Mouse (Mus musculus) regulatory T cell (primary cell): ENCODE data around the gene Orai1.

Experiments used
- in situ Hi-C: fragments of 300-600 bp; cut with MboI, MseI; formaldehyde crosslinking; loops from one replicate; pipeline ENCODE4 v1.15.1; 2025; ENCODE audit warnings: high pct_unique_total_duplicates

The Orai1 gene

DNA sequence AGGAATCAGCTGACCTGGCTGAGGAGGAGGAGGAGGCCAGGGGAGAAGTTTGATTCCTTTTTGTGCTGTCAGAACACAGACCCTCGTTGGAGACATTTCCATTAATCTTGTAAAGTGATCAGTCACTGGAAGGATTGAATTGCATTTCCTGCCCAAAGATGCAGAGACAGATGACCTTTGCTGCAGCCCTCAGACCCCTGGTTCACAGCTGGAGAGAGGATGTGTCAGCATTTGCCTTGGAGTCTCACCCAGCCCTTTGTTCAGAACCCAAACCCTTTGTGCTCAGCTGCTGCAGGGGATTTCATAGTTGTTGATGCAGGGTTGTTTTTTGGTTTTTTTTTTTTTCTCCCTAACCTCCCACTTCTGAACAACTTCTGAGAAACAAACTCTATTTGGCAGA lies 20.0 kb upstream of the Orai1 start:
- in situ Hi-C loops: no loop called here

DNA sequence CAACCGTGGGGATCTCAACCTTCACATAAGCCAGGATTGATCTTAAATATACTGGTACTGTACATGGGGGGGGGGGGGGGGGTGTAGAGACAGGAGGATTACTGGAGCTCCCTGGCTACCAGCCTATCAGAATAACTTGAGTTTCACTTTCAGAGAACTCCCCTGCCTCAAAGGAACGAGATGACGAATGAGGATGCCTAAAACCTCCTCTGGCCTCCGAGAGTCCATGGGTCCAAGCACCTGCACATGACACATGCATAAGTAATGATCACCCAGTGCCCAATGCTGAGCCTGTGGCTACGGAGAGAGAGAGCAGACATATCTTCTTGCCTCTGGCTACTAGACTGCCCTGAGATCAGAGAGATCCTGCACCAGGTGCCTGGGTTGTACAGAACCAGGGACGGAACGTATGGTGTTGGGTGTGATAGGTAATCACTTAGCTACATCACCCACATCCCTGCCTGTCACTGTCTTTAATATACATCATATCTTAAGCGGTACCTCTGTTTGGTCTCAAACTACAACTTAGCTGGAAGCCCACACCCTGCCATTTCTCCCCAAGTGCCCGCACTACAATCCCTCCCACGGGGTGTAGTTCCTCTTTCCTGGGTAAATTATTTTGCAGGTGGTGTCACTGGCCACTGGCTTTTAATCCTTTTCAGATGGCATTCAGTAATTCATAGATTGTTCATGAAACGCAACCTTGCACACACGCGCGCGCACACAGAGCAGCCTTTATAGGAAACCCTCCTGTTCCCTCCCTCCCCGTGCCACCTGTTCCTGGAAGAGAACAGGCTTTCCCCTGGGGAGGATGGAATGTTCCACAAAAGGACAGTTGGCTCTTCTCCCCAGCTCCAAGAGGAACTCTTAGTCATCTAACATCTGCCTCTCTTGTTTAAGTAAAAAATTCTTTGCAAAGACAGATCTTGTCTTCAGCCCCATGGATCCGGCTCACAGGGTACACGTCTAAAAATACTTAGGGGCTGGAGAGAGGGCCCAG lies 17.4 kb upstream of the Orai1 start:
- in situ Hi-C loops: no loop called here

DNA sequence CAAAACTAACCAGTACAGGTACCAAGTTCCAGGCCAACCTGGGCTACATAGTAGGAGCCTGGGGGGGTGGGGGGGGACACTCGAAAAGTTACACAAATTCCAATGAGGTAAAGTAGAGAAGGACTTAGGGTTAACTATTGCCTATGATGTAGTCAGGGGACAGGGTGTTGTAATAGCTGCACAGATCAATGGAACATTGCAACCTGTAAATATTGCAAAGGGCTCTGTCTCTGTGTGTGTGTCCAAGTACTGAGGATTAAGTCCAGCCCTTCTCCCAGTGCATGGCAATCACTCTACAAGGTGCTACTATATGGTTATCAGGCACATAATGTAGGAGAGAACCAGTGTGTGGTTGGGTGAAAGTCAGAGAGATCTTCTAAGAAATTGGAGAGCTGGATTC lies 14.0 kb upstream of the Orai1 start:
- in situ Hi-C loops: no loop called here

DNA sequence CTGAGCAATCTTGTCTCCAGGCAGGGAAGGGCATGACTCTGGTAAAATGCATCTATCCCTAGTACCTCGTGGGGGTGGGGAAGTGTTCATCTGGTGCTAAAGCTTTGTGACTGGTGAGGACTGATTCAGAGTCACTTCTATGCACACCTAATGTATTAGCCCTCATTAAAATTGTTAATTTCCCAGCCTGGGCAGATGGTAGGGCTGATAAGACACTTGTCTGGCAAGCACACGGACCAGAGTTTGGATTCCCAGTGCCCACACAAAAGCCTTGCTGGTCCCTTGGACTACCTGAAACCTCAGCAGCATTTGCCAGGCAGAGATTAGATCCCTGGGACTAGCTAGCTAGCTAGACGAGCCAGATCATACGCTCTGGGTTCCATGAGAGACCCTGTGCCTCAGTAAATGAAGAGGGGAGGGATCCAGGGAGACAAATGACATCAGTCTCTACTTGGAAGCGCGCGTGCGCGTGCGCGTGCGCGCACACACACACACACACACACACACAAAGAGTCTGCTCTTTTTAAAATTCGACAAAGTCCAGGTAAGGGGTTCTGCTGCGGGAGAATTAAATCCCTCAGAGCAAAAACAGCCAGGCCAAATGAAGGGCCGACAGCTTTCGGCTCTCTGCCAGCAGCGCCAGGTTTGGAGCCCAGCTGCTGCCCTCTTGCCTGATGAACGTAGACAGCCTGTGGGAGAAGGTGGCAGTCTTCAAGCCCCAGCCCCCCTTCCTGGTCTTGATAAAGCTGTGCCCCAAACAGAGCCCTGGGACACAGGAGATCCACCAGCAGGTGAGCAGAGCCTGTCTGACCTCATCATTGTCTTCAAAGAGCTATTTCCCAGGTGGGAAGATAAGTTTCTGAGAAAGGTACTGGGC lies 8.9 kb upstream of the Orai1 start:
- in situ Hi-C loops: loop anchor here (5.0 kb wide), 1 partner anchor 39 kb away; no protein-coding TSS in a partner anchor

DNA sequence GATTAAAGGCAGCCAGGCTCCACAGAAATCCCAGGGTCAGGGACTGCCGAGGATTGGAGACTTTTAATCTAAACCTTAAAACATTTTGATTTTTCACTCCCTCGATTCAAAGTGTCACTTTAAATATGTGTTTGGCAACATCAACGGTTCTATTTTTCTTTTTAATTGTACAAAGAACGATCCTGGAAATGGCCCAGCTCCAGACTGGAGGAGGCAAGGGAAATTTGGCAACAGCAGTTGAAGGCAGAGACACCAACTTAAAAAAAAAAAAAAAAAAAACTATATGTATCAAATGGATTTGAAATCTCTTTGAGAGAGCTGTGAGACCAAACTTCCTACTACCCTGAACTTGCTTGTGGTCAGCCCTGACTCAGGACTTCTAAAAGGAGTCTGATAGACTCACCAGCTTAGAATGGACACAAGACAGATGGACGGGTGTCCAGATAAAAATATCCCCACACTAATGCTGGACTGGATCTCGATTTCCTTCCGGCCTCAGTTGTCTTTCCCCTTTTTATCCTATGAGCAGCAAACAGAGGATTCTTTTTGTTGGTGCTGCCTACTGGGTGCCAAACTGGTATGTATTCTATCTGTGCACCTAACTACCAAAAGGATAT lies 5.9 kb upstream of the Orai1 start:
- in situ Hi-C loops: loop anchor here (5.0 kb wide), 1 partner anchor 42 kb away; no protein-coding TSS in a partner anchor

DNA sequence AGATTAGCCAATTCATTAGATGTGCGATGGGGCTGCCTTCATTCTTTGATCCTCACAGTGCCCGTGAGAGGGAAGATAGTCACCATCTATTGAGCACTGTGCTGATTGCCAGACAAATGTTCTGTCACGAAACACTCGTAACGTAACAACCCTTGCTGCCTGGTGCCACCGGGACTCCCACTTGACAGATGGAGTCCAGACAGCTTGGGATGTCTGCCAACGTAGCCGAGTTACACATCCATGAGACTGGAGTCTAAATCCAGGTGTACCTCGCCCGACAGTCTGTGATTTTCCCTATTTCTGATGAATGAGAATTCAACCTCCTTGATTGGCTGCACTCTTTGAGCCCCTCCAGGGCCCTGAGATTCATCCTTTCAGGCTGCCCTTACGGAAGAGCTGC lies 5.0 kb upstream of the Orai1 start:
- in situ Hi-C loops: loop anchor here (5.0 kb wide), 2 partner anchors 37 to 43 kb away; partner anchors contain the start of gene Morn3

DNA sequence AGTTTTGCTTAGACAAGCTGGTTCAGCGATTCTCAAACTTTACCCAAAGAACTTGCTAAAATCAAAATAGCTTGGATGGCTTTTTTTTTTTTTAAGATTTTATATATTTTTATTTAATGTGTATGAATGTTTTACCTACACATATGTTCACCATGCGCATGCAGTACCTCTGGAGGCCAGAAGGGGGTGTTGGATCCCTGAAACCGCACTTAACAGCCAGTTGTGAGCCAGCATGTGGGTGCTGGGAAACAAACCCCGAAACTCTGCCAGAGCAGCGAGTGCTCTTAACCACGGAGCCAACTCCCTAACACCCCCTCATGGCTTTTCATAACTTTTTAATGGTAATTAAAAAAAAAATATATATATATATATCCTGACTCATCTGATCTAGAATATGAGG lies 4.1 kb upstream of the Orai1 start:
- in situ Hi-C loops: loop anchor here (5.0 kb wide), 1 partner anchor 36 kb away; the partner anchor contains the start of gene Morn3

DNA sequence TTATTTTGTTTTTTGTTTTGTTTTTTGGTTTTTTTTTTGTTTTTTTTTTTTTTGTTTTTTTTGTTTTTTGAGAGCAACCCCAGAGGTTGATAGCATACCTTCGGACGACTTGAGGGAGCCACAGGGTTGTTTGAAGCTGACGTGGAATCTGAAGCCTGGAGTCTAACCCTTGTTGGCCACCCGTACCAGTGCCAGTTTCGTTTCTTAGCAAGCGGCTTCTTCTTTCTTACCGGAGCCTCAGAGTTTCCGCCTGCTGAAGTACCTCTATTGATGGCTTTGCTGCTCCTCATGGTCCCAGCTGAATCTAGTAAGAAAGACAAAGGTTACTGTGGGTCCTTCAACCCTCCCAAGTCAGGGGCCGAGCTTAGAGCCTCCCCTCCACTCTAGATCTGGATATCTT lies 3.2 kb upstream of the Orai1 start:
- in situ Hi-C loops: loop anchor here (5.0 kb wide), 1 partner anchor 36 kb away; the partner anchor contains the start of gene Morn3

DNA sequence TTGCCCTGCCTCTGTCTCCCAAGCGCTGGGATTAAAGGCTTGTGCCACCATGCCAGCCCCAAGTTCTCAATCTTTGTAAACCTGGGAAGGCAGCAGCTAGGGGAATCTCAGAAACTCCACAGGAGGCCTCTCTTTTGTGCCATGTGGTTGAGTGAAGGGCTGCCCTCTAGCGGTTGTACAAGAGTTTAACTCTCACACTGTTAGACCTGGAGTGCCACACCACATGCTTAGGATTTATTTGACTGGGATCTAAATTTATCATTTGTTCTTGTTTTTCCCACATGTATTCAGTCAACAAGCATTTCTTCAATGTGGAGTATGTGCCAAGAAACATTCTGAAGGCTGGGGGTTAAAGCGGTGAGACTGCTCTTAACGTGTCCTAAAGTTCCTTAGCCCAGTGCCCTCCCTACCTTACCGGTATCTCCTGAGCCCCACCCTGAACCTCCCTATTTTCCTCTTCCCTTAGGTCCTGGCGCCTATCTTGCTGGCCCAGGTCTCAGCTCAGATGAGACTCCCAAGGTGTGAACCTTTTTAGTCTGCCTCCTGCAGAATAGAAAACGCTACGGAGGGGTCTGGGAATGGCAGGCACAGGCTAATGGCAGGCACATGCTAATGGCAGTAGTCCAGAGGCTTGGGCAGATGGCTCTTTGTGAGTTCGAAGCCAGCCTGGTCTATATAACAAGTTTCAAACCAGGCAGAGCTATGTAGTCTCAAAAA lies 1.1 kb upstream of the Orai1 start:
- in situ Hi-C loops: loop anchor here (5.0 kb wide), 1 partner anchor 34 kb away; the partner anchor contains the start of gene Morn3

DNA sequence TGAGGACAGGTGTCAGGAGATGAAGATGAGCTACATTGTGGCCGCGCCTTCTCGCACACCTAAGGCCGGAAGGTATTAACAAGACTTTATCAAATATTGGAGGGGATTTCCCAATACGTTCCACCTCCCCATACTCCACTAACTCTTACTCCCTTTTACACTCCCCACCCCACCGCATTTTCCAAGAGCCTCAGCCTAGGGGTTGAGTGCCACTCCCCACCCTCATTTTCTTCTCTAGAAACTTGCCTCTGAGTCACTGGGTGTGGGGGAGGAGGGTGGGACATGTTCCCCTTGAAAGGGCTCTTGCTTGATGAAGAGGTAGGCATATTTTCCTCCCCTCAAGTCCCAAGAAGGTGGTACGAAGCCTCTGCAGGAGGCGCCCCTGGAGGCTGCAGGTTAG lies 1.0 kb downstream of the Orai1 start:
- in situ Hi-C loops: no loop called here

DNA sequence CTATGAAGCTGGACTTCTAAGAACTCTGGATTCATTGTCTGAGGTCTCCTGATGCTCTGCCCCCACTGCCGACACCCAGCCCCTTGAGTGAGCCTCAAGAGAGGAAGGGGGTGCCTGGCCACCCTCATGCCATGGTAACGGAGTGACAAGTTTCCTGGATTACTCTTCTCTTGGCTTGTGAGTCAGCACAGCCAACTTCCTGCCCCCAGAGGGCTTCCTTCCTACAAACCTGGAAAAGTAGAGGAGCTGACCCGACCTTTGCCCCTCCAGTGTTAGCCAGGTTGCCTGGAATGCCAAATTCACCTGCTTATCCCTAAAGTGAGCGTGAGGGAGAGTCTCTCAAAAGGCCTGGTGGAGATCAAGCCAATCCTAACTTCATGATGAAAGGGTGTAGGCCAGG lies 2.6 kb downstream of the Orai1 start:
- in situ Hi-C loops: no loop called here

DNA sequence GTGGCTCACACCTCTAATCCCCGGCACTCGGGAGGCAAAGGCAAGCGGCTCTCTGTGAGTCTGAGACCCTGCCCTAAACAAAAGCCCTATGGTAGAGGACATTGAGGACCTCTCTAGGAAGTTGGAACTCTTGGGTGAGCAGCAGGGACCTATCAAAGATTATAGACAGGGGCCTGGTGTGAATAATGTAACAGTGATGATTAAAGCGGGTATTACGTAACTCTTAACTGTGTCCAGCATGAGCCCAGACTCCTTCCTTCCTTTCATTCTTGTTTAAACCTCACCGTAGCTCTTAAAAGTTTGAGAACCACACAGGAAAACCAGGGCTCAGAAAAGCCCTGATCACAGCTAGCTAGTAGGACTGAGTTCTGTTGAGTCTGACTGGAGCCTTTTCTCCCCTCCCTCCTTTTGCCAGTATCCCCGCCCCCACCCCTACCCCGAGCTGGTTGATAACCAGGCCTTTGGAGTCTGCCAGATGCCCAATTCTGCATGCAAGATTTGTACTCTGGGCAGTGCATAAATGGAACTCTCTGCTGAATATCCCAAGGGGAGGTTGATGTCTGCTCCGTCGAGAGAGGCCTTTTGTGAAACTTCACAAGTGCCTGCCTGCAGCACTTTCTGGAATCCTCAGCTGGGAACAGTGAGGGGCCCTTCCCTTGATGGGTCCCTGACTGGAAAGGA lies 4.6 kb downstream of the Orai1 start:
- in situ Hi-C loops: no loop called here

DNA sequence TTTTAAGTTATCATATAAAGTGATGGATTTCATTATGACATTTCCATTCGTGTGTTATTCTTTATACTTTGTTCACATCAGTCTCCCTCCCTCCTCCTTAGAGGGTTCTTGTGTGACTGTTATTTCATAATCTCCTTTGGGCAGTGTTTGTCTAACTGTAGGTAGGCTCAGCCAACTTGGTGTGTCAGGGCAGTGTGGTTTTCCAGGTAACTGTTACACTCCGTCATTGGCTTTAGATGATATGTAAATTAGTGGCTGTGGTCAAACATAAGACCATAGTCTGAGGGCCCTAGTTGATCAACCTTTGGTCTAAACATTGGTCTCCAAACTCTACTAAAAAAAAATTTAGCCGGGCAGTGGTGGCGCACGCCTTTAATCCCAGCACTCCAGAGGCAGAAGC lies 5.6 kb downstream of the Orai1 start:
- in situ Hi-C loops: no loop called here

DNA sequence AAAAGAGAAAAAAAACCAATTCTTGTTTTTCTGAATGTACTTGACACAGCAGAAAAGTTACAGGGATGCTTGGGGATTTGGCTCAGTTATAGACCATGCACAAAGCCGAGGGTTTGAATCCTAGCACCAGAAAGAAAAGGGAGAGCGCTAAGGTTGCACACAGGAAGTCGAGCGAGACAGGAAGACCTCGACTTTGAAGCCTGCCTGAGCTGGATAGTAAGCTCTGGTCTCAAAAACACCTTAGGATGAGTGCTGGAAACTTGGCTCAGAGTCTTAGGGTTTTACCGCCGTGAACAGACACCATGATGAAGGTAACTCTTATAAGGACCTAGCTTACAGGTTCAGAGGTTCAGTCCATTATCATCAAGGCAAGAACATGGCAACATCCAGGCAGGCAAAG lies 6.6 kb downstream of the Orai1 start:
- in situ Hi-C loops: no loop called here

DNA sequence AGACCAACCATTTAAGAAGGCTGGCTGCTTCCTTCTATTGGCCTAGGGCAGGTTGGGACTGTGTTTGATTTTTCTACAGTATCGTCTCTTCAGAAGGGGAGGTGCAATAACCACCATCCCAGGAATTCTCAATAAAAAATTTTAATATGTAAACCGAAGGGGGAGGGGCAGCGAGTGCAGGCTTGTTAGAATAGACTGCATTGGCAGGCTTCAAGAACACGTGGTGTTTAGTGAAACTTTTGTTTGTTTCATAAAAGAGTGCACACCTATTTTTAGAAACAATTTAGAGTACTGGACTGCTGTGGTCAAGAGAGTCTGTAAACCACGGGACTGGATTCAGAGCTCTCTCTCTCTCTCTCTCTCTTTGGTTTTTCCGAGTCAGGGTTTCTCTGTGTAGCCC lies 8.2 kb downstream of the Orai1 start:
- in situ Hi-C loops: no loop called here

DNA sequence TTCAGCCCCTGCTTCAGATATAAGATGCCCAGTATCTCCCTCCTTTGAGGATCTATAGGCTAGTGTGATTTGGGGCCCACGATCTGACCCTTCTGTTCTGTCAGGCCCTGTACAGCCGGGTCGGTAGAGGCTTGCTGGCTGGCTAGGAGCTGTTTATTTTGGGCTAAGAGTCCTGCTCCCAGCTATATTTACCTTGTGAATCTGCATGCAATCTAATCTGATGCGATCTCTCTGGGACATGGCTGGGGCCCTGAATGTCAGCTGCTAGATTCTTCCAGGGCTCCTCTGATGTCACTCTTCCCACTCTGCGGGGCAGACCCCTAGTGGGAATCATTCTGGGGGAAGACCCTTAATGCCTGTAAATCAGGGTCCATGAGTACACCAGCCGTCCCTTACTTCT lies 9.4 kb downstream of the Orai1 start:
- in situ Hi-C loops: no loop called here

DNA sequence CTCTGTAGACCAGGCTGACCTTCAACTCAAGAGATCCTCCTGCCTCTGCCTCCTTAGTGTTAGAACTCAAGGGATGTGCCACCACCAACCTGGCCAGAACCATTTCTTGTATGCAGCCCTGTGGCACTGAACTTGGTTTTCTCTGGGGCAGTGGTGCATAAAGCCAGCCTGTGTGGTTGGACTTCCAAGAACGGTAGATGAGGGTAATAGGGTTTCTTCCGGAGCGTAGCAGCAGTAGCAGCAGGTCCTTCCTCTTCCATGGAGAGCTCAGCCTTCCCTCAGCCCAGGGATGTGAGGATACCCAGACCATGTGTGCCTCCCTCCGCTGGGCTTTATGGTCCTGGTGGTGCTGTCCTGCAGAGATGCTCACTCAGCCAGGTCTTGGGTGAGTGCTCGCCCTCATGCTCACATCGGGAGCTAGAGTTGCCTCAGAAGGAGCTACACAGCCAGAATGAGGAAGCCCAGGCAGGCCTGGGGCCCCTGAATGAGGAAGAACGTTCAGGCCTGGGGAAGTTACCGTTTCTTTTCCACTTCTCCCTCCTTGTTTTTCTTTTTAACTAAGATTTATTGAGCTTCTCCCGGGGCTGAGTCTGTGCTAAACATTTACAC lies 10.2 kb downstream of the Orai1 start:
- in situ Hi-C loops: no loop called here

DNA sequence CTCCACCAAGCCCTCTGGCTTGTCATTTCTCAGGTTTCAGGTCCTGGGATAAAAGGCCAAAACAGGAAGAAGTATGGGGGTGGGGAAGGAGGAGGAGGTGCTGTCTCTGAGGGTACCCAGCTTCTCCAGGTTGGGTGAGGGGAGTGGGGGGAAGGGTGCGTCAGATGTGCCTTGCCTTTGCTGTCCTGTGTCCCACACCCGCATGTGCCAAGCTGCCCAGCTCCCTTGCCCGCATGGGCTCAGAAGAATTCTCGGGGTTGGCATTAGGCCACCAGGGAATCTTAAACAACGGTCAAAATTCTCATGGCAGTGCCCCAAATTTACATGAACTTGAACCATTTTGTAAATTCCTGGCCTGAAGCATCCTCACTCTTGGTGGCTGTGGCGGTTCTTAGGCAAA lies 11.5 kb downstream of the Orai1 start:
- in situ Hi-C loops: no loop called here

DNA sequence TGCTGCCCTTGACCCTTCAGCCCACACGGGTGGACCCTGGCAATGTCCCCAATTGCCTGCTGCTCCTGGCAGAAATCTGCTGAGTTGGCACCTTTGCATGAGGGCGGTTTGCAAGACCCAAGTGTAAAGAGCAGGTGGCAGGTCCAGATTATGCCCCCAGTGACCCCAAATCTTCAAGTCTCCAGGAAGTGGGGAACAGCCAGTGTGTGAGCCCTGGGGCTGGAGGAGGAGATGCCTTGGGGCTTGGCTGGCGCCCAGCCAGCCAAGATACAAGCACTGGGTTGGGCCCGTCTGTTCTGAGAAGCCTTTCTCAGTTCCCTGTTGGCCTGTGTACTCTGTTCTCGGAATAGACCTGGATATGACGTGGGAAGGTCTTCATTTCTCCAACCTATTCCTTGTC lies 12.6 kb downstream of the Orai1 start:
- in situ Hi-C loops: no loop called here

DNA sequence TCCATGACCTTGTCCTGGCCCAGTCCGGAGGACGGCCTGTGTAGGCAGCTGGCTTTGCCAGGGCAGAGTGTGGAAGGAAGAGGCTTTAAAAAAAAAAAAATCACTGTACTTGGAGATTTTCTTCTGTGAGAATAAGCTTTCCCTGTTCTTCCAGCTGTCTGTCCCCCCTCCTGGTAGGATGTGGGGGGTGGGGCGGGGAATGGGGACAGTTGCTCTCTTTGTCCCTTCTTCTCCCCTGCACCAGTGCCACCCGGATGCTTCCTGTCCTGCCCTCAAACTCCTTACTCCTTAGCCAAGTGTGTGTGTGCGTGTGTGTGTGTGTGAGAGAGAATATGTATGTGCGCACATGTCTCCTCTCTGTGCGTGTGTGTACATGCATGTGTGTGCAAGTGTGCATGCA lies 14.9 kb downstream of the Orai1 start:
- in situ Hi-C loops: no loop called here
